Comparison of ENCODE assay signal across 29 mouse cellular contexts in genomic region chr2:26610526-26610925, GRCm38 (mm10). TPM values are rescaled to one million over a fixed set of nuclear protein-coding genes. Genes with fewer than 3 reads are reported as not detected.
DNase-seq lines count a peak whose midpoint lies in the region; ATAC-seq and TF ChIP-seq lines count a peak whose summit lies in the region.
"Had no signal": no experiment of that assay in that cellular context is flagged by ENCODE, and none has a peak within 500 bp of the region (broad histone marks: within the 10 kb centered on the region; RNA-seq: fewer than 3 reads in every experiment).

No protein-coding gene starts in this region.

- H3K4me2 ChIP-seq in stomach, embryonic 16.5 days (ENCODE audit: low read depth, low read length), result no peak overlapping the region
- H3K4me2 ChIP-seq: embryonic facial prominence, embryonic 12.5 days; forebrain, embryonic 15.5 days; heart, embryonic 12.5 days; hindbrain, embryonic 15.5 days had no signal

- H3K9ac ChIP-seq in stomach, embryonic 16.5 days (ENCODE audit: low read length), result 0 out of 2 replicates have a peak overlapping the region, but pooled peaks have one; percentile 29
- H3K9ac ChIP-seq: embryonic facial prominence, embryonic 12.5 days; forebrain, embryonic 15.5 days; heart, embryonic 12.5 days; hindbrain, embryonic 15.5 days had no signal

- intact Hi-C loops in left cerebral cortex, postnatal 14 days (cut with DNase I), result no loop called here

- no peaks in the 10 kb centered on the region for H3K9me3 ChIP-seq in E14TG2a.4 (ENCODE audit: low read length)
- H3K9me3 ChIP-seq in stomach, embryonic 16.5 days (replicated peaks; ENCODE audit: control insufficient read depth, low read length), result no peaks in the 10 kb centered on the region
- H3K9me3 ChIP-seq: embryonic facial prominence, embryonic 12.5 days; forebrain, embryonic 15.5 days; heart, embryonic 12.5 days; hindbrain, embryonic 15.5 days had no signal

- peak overlapping the region; percentile 5; the same call in 1 of the 2 replicates for H3K4me3 ChIP-seq in E14TG2a.4 (replicated peaks; ENCODE audit: low read length)
- H3K4me3 ChIP-seq in stomach, embryonic 16.5 days (replicated peaks; ENCODE audit: low read length), result no peak overlapping the region
- H3K4me3 ChIP-seq: embryonic facial prominence, embryonic 12.5 days; forebrain, embryonic 15.5 days; heart, embryonic 12.5 days; hindbrain, embryonic 15.5 days had no signal

- peak overlapping the region; percentile 39; the same call in 1 of the 2 replicates for H3K27ac ChIP-seq in stomach, embryonic 16.5 days (ENCODE audit: low read length)
- H3K27ac ChIP-seq: embryonic facial prominence, embryonic 12.5 days; forebrain, embryonic 15.5 days; hindbrain, embryonic 15.5 days had no signal

- WGBS in stomach, embryonic 16.5 days, result 77% methylated on average over 3 of the region's 3 CpGs

- no peaks in the 10 kb centered on the region for H3K27me3 ChIP-seq in E14TG2a.4 (ENCODE audit: insufficient read depth, low read length)
- H3K27me3 ChIP-seq in stomach, embryonic 16.5 days (ENCODE audit: control insufficient read depth, insufficient read depth, low read length), result no peaks in the 10 kb centered on the region
- H3K27me3 ChIP-seq: forebrain, embryonic 15.5 days; heart, embryonic 12.5 days; hindbrain, embryonic 15.5 days had no signal

- H3K4me1 ChIP-seq in E14TG2a.4 (replicated peaks; ENCODE audit: low read depth, low read length), result peaks cover 100% of the 10 kb centered on the region
- H3K4me1 ChIP-seq in stomach, embryonic 16.5 days (ENCODE audit: control insufficient read depth, insufficient read depth, low read length), result peaks cover 18% of the 10 kb centered on the region

- H3K36me3 ChIP-seq in E14TG2a.4 (ENCODE audit: insufficient read depth, low read length), result no peaks in the 10 kb centered on the region
- H3K36me3 ChIP-seq in stomach, embryonic 16.5 days (ENCODE audit: control insufficient read depth, insufficient read depth, low read length), result no peaks in the 10 kb centered on the region
- H3K36me3 ChIP-seq: embryonic facial prominence, embryonic 12.5 days; forebrain, embryonic 15.5 days; heart, embryonic 12.5 days; hindbrain, embryonic 15.5 days had no signal

- DNase-seq in 3T3-L1 (ENCODE audit: low read depth, low spot score) (peak; percentile 84), NIH3T3 (ENCODE audit: low read depth) (peak; percentile 53)
- DNase-seq in urinary bladder, postnatal 10 days (ENCODE audit: low spot score), result no peak
- no peak for DNase-seq in kidney, postnatal 36 days
- DNase-seq in left cerebral cortex, postnatal 14 days (ENCODE audit: low spot score in 2 of 2), result no peak
- DNase-seq: adrenal gland, adult 2 months; adrenal gland, postnatal 25 days; B cell, adult 2 months; cerebellum, adult 11 months; cerebellum, adult 8-10 months; cerebellum, postnatal 14 days; gastrocnemius, postnatal 14 days; heart, postnatal 36 days; kidney, adult 8-10 months had no signal

- no peak for TF ChIP-seq CTCF in E14TG2a.4 (conservative IDR thresholded peaks at IDR 0.05; ENCODE audit: low read length)

- no peak for ATAC-seq in stomach, embryonic 16.5 days (ENCODE audit: insufficient read depth, low FRiP score)
- ATAC-seq: activated CD4-positive, CD25-positive, alpha-beta regulatory T cell, adult 4 months; CD4-positive, CD25-positive, alpha-beta regulatory T cell, adult 4 months; forebrain, embryonic 15.5 days; inflammation-experienced regulatory T-cells, adult 6 months had no signal

RNA-seq across cellular contexts. Expression of gene Agpat2, which starts 6.3 kb away (rescaled TPM):
- polyA plus RNA-seq in stomach, embryonic 16.5 days (2015; fragmentation: Nextera tagmentation; extraction: Ambion mirVana), result 66.8 and 72.1 TPM in 2 replicates
- 1 to 10 TPM in 1 of 2 experiments, under 1 TPM in 1; 0.72 to 1.3 TPM for total RNA-seq in left cerebral cortex, postnatal 14 days (2021)

RNA-seq across cellular contexts. Expression of gene Fam69b, which starts 17.7 kb away (rescaled TPM):
- polyA plus RNA-seq in stomach, embryonic 16.5 days (2015; fragmentation: Nextera tagmentation; extraction: Ambion mirVana), result 23.2 and 27.3 TPM in 2 replicates
- 10 to 100 TPM; 80.3 TPM for total RNA-seq in left cerebral cortex, postnatal 14 days (2021)

RNA-seq across cellular contexts. Expression of gene Gm20532, which starts 24.1 kb away (rescaled TPM):
- not detected in 2 replicates for polyA plus RNA-seq in stomach, embryonic 16.5 days (2015; fragmentation: Nextera tagmentation; extraction: Ambion mirVana)
- not detected for total RNA-seq in left cerebral cortex, postnatal 14 days (2021)
- total RNA-seq: adrenal gland, adult 2 months; adrenal gland, postnatal 25 days; common myeloid progenitor, adult 5-6 weeks; gastrocnemius, postnatal 14 days; heart, adult 8-10 months; heart, postnatal 36 days had no signal
- polyA plus RNA-seq: activated CD4-positive, CD25-positive, alpha-beta regulatory T cell, adult 4 months; adrenal gland, adult 2 months; CD4-positive, CD25-positive, alpha-beta regulatory T cell, adult 4 months; embryonic facial prominence, embryonic 12.5 days; forebrain, embryonic 11.5 days; forebrain, embryonic 15.5 days; gonadal fat pad, adult 2 months; heart, embryonic 16.5 days; hindbrain, embryonic 11.5 days; hindbrain, embryonic 15.5 days; inflammation-experienced regulatory T-cells, adult 6 months had no signal

RNA-seq across cellular contexts. Expression of gene Egfl7, which starts 30.7 kb away (rescaled TPM):
- polyA plus RNA-seq in stomach, embryonic 16.5 days (2015; fragmentation: Nextera tagmentation; extraction: Ambion mirVana), result 116 and 120 TPM in 2 replicates
- total RNA-seq in left cerebral cortex, postnatal 14 days (2021), result 10 to 100 TPM; 68.5 to 78.9 TPM
- polyA plus RNA-seq: CD4-positive, CD25-positive, alpha-beta regulatory T cell, adult 4 months had no signal

Comparison
In these comparisons a context has a peak if more than half of its experiments do, and no peak if none do; other contexts are left out.
1. DNase-seq: peak in 3T3-L1 (single experiment) and NIH3T3 (single experiment); none in urinary bladder, postnatal 10 days (single experiment), kidney, postnatal 36 days (0 of 2) and left cerebral cortex, postnatal 14 days (0 of 2).